Mouse (Mus musculus): Measurements from ENCODE around the gene Fance. TPM values are rescaled to one million over a fixed set of nuclear protein-coding genes. Genes with fewer than 3 reads are reported as not detected.
"Not testable (repeated sequence)": the region's sequence is repeated elsewhere in the genome, so short reads cannot be mapped to it uniquely, and the experiment has no call there.

Gene Fance
- polyA plus RNA-seq, 1 experiment from 2014 or later, result 32.9 TPM

DNA sequence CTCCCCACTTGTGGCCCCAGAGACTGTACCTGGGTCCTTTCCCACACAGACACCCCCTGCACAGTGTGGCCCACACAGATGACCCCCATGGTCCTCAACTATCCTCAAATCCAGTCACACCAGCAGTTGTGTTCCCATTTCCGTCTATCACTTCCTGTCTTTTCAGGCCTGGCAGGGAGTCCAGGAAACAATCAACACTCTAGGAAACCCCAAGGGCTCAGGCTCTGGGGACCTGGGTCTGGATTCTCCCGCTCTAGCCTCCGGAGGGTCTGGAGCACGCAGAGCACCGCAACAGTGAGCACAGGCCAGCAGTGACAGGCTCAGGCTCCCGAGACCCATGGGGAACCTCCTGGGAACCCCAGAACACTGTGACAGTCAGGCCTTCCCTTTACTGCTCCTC is 34.9 kb downstream of the Fance start:
- no peaks in the 10 kb centered on the region for H3K36me3 ChIP-seq
- no peaks in the 10 kb centered on the region for H3K9me3 ChIP-seq
- peaks cover 65% of the 10 kb centered on the region for H3K27me3 ChIP-seq (ENCODE audit: insufficient read depth, poor library complexity, severe bottlenecking)
- peak overlapping the region; percentile 81; the same call in 1 of the 2 replicates for H3K4me3 ChIP-seq
- 0 out of 2 replicates have a peak overlapping the region, but pooled peaks have one; percentile 18 for H3K27ac ChIP-seq
- no peak for DNase-seq (ENCODE audit: low spot score)
- H3K4me1 ChIP-seq (replicated peaks), result peaks cover 91% of the 10 kb centered on the region
- WGBS, result 44% methylated on average over 6 of the region's 6 CpGs

DNA sequence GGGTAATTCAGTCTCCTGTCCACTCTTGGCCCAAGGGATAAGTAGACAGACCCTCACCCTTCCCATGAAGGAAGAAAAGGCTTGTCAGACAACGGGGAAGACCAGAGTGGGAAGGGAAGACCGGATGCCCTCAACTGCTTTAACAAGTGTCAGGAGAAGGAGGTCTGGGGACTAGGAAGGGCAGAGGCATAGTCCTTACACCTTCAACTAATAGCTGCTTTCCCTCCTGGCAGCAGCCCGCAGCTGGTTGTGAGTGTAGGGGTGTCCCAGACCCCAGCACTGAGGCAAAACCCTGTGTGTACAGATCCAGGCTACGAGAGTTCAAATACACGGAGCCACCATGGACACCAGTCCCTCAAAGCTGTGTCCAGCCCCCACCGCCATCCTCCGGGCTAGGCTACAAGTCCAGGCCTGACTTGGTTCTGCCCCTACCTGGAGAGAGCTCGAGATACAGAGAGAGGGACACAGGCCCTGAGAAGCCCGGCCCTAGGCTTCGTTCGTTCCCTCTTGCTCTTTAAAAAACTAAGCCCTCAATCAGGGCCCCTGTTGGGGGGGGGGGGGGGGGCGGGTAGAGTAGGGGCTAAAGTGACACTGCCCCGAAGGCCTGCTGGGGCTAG is 36.1 kb downstream of the Fance start:
- Histone ChIP-seq H3K9me3 (no peaks in the 10 kb centered on the region), H3K27me3 (ENCODE audit: insufficient read depth, poor library complexity, severe bottlenecking) (peaks cover 76% of the 10 kb centered on the region), H3K4me3 (peak overlapping the region; percentile 81), H3K27ac (peak overlapping the region; percentile 93), H3K4me1 (replicated peaks) (peaks cover 81% of the 10 kb centered on the region), H3K36me3 (no peaks in the 10 kb centered on the region)
- DNase-seq (ENCODE audit: low spot score), result no peak
- WGBS, result 16% methylated on average over 13 of the region's 13 CpGs

DNA sequence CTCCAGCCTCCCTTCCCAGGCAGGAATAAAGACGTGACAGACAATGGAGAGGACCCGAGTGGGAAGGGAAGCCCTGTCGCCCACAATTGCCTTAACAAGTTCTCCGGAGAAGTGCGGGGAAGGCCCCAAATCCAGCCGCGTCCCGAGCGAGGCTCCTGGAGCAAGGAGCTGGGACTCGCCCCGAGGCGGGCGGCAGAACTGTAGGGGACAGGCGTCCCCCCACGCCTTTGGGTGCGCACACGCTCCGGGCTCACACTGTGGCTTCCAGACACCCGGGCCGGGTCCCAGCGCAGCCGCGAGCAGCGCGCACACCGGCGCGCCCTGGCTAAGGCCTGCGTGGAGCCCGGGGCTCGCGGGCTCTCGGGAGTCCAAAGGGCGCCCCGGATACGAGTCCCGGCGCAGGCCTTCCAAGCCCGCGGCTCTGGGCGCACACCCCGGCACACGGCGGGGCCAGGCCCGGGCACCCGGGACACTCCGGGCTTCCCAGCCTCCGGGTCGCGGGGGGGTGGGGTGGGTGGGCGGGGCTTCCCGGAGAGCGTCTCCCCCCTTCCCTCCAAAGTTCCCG is 36.7 kb downstream of the Fance start:
- no peaks in the 10 kb centered on the region for H3K9me3 ChIP-seq
- H3K27ac ChIP-seq, result peak overlapping the region; percentile 93
- peaks cover 75% of the 10 kb centered on the region for H3K4me1 ChIP-seq (replicated peaks)
- peak overlapping the region; percentile 81 for H3K4me3 ChIP-seq
- DNase-seq (ENCODE audit: low spot score), result no peak
- WGBS, result under 1% methylated on average over 53 of the region's 54 CpGs
- no peaks in the 10 kb centered on the region for H3K36me3 ChIP-seq
- H3K27me3 ChIP-seq (ENCODE audit: insufficient read depth, poor library complexity, severe bottlenecking), result peaks cover 75% of the 10 kb centered on the region

DNA sequence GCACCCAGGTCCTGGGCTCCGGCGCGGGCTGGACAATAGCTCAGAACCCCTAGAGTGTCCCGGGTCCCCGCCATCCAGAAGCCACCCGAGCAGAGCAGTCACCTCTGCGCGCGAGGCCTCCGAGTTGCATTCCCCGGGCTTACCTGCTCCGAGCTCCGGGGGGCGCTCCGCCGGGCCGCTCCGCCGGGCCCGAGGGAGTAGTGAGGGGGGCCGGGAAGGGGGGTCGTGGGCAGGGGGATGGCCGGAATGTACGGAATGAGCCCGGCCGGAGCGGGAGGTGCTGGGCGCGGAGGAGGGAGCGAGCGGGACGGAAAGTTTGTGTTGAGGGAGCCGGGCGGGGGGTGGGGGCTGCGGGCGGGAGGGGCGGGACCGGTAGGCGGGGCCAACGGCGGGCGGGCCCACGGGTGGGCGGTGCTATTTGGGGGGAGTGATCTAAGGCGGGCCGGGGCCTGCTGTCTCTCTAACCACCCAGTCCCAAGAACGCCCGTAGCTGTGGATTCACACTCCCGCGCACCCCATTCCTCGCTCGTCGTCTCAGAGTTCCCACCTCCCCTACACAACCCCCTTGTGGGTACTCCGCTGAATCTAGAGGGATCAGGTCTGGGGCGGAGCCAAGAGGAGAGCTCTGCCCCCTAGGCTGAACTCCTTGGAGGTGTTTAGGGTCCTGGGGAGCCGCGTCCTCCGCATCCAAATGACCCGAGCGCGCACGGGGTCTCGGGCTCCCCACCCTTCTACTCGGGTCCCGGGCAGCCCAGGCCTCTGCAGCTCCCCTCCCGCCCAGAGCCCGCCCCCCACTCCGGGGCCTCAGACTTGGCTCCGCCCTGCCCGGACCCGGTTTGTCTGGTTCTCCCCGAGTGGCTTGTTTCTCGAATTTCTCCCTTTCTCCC is 37.4 kb downstream of the Fance start, which contains the start of gene Tead3:
Tead3 (minus strand) TSS at position 352 of the 887 bp plus-strand sequence.
- H3K9me3 ChIP-seq, result no peaks in the 10 kb centered on the region
- WGBS, result 1% methylated on average over 73 of the region's 73 CpGs
- H3K4me3 ChIP-seq, result peak within 1 kb of the TSS; percentile 81
- H3K36me3 ChIP-seq, result no peaks in the 10 kb centered on the region
- peak; percentile 88 for DNase-seq (ENCODE audit: low spot score)
- H3K27ac ChIP-seq, result peak within 1 kb of the TSS; percentile 93
- peaks cover 68% of the 10 kb centered on the region for H3K4me1 ChIP-seq (replicated peaks)
- H3K27me3 ChIP-seq (ENCODE audit: insufficient read depth, poor library complexity, severe bottlenecking), result peaks cover 68% of the 10 kb centered on the region

DNA sequence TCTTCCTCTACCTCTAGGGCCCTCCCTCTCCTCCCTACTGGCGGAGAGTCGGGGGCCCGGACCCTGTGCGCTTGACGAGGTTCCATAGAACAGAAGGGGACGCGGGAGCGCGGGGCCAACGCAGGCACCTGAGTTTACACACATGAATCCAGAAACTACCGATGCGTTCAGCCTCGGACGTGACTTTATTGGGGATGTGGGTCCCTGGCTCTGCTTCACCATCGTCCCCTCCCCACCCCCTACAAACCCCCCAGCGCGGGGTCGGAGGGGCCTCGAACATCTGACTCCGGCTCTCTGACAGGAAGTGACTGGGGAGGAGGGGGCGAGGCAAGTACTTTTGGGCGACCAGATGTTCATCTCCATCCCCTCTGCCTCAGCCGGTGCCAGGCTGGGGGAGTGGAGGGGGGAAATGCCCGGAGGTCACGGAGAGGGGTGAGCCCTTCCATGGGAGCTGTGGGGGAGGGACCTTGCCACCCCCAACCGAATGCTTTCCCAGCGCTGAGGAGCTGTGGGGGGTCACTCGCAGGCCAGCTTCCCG is 38.1 kb downstream of the Fance start:
- peak overlapping the region; percentile 81 for H3K4me3 ChIP-seq
- peaks cover 61% of the 10 kb centered on the region for H3K4me1 ChIP-seq (replicated peaks)
- H3K27me3 ChIP-seq (ENCODE audit: insufficient read depth, poor library complexity, severe bottlenecking), result peaks cover 63% of the 10 kb centered on the region
- H3K27ac ChIP-seq, result peak overlapping the region; percentile 93
- no peaks in the 10 kb centered on the region for H3K9me3 ChIP-seq
- H3K36me3 ChIP-seq, result no peaks in the 10 kb centered on the region
- DNase-seq (ENCODE audit: low spot score), result peak; percentile 51
- WGBS, result under 1% methylated on average over 29 of the region's 29 CpGs

DNA sequence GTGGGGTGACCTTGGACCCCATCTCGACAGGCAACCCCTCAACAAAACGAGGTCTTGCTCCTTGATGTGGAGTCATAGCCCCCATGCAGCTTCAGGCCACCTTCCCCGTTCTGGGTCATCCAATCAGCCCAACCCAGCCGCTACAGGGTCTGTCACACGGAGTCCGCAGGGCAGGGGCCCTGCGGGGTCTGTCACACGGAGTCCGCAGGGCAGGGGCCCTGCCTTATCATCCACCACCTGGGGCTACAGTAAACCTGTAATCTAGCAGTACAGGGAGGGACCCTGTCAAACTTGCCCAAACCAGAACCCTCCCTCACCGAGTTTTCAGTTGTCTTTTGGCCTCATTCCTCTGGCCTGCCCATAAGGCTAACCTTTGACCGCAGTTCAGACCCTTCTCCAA is 38.7 kb downstream of the Fance start:
- H3K36me3 ChIP-seq, result no peaks in the 10 kb centered on the region
- H3K27ac ChIP-seq, result peak overlapping the region; percentile 93
- H3K27me3 ChIP-seq (ENCODE audit: insufficient read depth, poor library complexity, severe bottlenecking), result peaks cover 65% of the 10 kb centered on the region
- peak overlapping the region; percentile 81 for H3K4me3 ChIP-seq
- 7% methylated on average over 11 of the region's 11 CpGs for WGBS
- H3K9me3 ChIP-seq, result no peaks in the 10 kb centered on the region
- peaks cover 56% of the 10 kb centered on the region for H3K4me1 ChIP-seq (replicated peaks)
- peak; percentile 46 for DNase-seq (ENCODE audit: low spot score)

DNA sequence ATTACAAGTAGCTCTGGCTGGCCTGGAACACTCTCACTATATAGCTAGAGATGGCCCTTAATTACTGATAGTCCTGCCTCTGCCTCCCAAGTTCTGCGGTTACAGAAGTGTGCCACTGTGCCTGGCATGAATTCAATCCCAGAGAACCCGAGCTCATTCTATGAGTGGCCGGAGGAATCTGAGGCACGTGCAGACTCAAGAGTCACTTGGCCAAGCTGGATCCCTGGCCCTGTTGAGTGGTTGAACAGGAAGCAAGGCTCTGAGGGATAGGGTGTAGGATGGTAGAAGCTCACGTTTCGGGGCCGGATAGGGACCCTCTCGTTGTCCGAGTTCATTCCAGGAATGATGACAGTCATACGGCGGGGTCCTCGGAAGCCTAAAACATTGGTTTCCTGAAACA is 42.6 kb downstream of the Fance start:
- H3K4me1 ChIP-seq (replicated peaks), result peaks cover 26% of the 10 kb centered on the region
- H3K4me3 ChIP-seq, result no peak overlapping the region
- H3K27me3 ChIP-seq (ENCODE audit: insufficient read depth, poor library complexity, severe bottlenecking), result peaks cover 78% of the 10 kb centered on the region
- no peaks in the 10 kb centered on the region for H3K36me3 ChIP-seq
- H3K27ac ChIP-seq, result no peak overlapping the region
- no peaks in the 10 kb centered on the region for H3K9me3 ChIP-seq
- 89% methylated on average over 12 of the region's 12 CpGs for WGBS
- DNase-seq (ENCODE audit: low spot score), result no peak

DNA sequence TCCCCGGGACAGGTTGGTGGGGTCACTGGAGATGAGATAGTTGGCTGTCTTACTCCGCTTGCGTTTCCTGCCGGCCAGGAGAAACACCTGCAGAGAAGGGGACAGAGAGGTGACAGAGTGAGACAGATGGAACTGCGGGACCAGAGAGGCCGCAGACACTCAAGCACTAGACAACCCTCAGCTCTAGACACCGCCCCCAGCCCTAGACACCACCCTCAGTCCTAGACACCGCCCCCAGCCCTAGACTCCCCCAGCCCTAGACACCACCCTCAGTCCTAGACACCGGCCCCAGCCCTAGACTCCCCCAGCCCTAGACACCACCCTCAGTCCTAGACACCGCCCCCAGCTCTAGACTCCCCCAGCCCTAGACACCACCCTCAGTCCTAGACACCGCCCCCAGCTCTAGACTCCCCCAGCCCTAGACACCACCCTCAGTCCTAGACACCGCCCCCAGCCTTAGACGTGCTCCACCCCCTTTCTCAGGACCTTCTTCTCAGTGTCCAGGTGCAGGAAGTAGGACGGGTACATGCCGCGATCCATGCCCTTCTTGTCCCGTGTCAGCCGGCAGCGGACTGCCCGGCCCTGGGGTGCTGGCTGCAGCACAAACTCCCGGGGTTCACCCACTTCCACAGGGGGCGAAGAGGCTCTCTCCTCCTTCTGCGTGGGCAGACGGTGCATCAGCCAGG is 45.4 kb downstream of the Fance start:
- H3K27ac ChIP-seq, result peak overlapping the region; percentile 40; the same call in 1 of the 2 replicates
- DNase-seq (ENCODE audit: low spot score); H3K36me3 ChIP-seq; H3K4me3 ChIP-seq; H3K9me3 ChIP-seq: not testable (repeated sequence)
- peaks cover 24% of the 10 kb centered on the region for H3K4me1 ChIP-seq (replicated peaks)
- H3K27me3 ChIP-seq (ENCODE audit: insufficient read depth, poor library complexity, severe bottlenecking), result peaks cover 80% of the 10 kb centered on the region
- 13% methylated on average over 24 of the region's 24 CpGs for WGBS

DNA sequence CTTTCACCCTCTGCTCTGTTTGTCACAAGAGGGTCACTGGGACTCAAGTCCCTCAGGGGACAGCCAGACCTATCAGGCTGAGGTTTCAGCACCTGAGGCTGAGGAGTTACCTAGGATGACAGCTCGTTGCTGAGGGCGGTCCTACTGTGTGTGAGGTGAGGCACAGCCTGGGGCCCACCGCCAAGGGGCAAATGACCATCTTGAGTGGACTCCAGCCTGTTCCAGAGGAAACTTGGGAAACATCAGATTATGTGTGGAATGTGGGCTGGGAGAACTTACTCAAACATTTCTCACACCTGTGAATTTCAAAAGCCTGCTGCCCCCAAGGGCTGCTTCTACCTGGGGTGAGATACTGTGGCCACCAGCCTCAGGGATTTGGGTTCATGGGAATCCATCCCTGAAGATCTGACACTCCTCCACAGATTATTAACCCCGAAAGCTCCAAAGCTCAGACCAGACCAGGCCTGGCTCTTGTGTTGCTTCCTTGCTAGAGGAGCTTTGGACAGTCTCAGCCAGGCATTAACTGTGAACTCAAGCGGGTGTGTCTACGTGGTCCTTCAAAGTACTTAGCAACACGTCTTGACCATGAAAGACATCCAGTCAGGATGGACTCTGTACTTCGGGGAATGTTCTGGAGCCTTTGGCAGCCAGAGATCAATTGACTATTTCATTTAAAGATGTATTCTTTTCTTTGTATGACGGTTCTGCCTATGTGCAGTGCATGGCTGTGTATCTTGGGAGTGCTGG is 47.4 kb downstream of the Fance start:
- peaks cover 40% of the 10 kb centered on the region for H3K4me1 ChIP-seq (replicated peaks)
- peaks cover 94% of the 10 kb centered on the region for H3K27me3 ChIP-seq (ENCODE audit: insufficient read depth, poor library complexity, severe bottlenecking)
- no peaks in the 10 kb centered on the region for H3K9me3 ChIP-seq
- DNase-seq (ENCODE audit: low spot score), result no peak
- H3K36me3 ChIP-seq, result no peaks in the 10 kb centered on the region
- H3K4me3 ChIP-seq, result no peak overlapping the region
- WGBS, result 85% methylated on average over 9 of the region's 9 CpGs
- H3K27ac ChIP-seq, result no peak overlapping the region

DNA sequence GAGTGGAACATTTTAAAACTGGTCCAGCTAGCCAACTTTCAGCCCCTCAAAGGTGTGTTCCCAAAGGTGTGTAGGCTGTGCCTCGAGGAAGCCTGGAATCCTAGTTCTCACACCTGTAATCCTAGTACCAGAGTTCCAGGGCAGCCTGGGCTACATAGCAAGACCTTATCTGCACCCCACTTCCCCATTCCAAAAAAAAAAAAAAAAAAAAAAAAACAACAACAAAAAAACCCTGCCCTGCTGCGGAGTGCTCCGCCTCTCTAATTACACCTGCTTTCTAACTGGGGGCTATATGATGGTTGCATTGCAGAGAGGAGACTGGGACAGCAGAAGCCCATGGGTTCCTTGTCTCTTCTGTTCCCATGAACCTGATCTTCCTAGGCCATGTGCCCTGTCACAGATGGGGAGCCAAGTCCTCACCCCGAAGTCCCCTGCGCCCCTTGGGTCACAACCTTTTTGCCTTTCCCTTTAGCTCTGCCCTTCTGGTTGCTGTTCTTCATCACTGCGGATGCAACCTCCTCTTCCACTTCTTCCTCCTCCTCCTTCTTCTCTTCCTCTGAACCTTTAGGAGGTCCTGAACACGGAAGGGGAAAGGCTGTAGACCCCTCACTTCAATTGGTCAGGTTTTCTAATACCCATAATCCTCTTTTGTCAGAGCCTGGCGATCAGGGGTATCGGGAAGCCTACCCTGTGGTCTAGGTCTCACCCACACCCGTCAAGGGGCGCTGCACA is 48.8 kb downstream of the Fance start:
- Histone ChIP-seq H3K27ac (peak overlapping the region; percentile 79; the same call in 1 of the 2 replicates), H3K27me3 (ENCODE audit: insufficient read depth, poor library complexity, severe bottlenecking) (peaks cover 94% of the 10 kb centered on the region), H3K9me3 (no peaks in the 10 kb centered on the region), H3K4me3 (peak overlapping the region; percentile 56), H3K4me1 (replicated peaks) (peaks cover 40% of the 10 kb centered on the region), H3K36me3 (no peaks in the 10 kb centered on the region)
- WGBS, result 33% methylated on average over 11 of the region's 11 CpGs
- no peak for DNase-seq (ENCODE audit: low spot score)

DNA sequence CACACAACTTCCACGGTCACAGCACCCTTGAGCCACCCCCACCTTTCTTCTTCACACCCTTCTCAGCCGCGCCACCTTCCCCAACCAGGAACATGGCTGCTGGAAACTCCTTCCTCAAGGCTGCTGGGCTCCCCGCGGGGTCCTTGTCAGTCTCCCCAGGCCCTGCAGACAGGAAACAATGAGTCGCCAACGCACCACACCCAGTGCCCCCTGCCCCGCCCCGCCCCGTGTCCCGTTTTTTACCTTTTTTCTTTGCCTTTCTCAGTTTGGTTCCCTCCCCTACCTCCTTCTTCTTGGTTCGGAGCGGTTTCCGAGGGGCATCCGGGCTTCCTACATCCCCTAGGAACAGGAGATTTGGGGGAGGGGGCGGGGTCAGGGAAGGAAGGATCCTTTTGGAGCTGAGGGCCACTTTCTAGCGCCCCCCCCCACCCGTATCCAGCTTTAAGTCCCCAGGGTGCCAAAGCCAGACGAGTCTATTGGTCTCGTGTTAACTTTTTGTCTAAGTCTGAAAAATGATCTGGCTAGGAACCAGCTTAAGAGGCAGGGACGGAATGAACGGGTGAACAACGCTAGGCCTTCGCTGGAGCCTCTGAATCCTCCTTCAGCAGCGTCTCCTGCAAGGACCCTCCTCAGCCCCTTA is 49.5 kb downstream of the Fance start:
- no peaks in the 10 kb centered on the region for H3K9me3 ChIP-seq
- no peaks in the 10 kb centered on the region for H3K36me3 ChIP-seq
- H3K27me3 ChIP-seq (ENCODE audit: insufficient read depth, poor library complexity, severe bottlenecking), result peaks cover 93% of the 10 kb centered on the region
- WGBS, result under 1% methylated on average over 25 of the region's 25 CpGs
- peaks cover 40% of the 10 kb centered on the region for H3K4me1 ChIP-seq (replicated peaks)
- peak; percentile 52 for DNase-seq (ENCODE audit: low spot score)
- H3K27ac ChIP-seq, result peak overlapping the region; percentile 79
- H3K4me3 ChIP-seq, result peak overlapping the region; percentile 56
